Mouse (Mus musculus): ENCODE results near the gene Iqck. TPM values are rescaled to one million over a fixed set of nuclear protein-coding genes. Genes with fewer than 3 reads are reported as not detected.

Iqck gene
- 1 to 10 TPM; 2.8 to 5.7 (median 4.5) TPM for total RNA-seq (2022)

DNA sequence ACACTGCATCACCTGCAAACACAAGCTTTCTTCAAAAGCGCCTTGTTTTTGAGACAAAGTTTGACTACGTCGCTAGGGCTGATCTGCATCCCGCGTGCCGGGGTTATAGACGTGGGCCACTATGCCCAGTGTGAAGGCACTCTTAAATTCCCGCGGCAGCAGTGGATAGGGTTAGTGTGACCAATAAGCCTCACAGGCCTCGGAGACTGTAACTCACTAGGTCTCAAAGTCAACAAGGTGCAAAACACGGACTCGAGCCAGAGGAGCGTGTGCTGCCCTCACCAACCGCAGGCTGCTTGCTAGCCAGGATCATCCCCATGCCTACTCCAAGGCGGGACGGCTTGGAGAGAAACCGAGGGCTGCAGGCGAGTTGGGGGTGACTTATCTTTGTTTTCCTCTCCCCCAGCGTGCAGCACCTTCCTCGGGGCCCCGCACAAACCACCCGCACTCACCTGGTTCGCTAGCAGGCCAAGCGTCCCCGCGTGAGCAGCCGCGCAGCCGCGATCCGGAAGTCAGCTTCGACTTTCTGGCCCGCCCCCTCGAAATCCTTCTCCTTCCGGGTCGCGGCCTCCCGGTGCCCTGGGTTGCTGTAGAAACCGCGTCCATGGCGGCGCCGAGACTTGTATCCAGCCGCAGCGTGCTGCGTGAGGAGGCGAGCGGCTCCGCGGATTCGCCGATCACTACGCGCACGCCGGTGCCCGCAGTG lies at the start of gene Iqck:
Iqck (plus strand) TSS at position 582 of the 706 bp plus-strand sequence.
- peak; percentile 84 to 90 for DNase-seq (ENCODE audit: low spot score in 2 of 2)

DNA sequence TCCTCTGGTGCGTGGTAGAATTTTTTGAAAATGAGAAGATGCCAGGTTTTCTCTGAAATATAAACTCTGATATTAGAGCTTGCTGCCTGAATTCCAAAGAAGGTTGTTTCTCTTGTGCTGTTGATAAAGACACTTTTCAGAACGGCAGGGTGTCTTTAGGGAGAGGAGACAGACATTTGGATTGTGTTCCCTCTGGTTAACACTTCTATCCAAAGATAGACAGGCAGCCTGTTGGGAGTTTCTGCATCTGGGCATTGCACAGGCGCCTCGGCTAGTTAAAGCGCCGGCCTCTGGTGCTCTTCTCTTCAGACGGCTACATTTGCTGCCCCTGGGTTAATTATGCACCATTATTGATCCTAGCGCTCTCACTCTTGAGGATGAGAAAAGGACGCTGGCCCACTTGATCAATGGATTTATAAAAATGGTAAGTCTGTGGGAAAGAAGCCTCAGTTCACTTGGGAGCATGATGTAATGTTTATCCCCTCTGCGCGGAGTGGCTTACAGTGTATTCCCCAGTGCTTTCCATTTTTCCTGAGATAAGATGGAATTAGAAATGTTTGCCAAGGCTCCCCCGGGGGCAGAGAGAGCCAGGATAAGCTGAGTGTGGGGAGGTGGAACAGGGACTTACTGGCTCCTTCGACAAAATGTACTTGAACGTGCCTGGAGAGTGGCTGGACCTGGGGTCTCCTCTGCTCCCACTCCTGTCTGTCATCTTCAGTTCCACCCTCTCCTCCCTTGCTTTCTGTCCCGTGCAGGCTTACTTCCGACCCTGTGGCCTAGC lies 48.7 kb upstream of the Iqck start:
- DNase-seq (ENCODE audit: low spot score in 2 of 2) = no peak

DNA sequence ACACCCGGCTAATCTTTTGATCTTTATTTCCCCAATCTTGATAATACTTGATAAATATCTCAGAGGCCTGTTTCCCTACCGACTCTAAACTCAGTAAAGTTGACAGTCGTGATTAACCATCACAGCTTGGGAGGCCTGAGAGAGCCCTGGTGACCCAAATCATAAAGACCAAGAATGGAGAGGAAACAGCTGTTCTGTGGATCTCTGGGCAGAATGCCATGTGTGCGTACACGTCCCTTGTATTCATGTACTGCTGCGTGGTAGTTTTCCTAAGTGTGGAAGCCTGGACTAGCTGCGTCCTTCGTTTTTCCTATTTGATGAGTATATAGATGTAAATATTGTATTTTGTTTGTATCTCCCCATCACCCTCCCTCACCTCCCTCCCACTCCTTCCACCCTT lies 47.7 kb upstream of the Iqck start:
- DNase-seq (ENCODE audit: low spot score in 2 of 2) = no peak

DNA sequence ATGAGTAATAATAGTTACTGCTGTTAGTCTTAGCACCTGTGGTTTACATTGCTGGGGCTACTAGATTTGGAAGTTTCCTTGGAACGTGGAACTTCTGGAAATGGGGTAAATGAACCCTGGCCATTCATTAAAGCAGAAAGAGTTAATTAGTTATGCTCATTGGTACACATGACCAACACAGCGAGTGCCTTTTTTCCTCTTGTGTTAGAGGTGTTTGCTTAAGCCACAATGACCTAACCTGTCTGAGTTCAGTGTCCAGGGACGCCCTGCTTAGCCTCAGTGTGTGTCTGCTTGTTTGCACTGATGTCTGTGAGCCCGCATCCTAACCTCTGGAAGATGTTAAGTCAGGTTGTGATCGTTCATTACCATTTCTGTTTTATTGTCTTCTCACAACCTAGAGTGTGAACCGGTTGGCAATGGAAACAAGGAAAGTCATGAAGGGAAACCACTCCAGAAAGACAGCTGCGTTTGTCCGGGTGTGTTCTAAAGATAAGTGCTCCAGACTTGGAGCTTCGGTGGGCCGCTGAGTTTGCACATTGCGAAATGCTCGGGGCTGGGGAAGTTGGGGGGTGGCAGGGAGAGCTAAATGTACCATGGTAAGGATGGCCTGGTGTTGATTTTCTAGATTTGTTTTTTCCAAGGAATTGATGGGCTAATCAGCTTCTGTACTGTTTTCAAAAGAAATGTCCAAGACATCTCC lies 44.0 kb upstream of the Iqck start:
- no peak for DNase-seq (ENCODE audit: low spot score in 2 of 2)

DNA sequence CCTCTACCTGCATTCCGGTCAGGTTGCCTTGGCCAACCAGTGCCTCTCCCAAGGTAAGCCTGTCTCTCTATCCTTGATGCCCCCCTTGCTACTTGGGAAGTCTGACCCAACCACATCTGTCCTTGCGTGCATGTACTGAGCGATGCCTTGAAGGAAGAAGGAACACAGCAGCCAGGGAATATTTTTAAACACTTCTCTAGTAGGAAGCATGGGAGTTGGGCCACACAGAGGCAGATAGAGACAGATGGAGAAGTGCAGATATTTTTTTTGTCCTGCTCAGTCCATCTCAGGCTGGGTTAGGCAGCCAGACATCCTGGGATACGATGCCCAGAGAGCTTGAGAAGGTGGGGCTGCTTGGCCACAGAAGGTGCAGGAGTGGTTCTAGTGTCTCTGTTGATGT lies 42.0 kb upstream of the Iqck start:
- DNase-seq (ENCODE audit: low spot score in 2 of 2) = no peak

DNA sequence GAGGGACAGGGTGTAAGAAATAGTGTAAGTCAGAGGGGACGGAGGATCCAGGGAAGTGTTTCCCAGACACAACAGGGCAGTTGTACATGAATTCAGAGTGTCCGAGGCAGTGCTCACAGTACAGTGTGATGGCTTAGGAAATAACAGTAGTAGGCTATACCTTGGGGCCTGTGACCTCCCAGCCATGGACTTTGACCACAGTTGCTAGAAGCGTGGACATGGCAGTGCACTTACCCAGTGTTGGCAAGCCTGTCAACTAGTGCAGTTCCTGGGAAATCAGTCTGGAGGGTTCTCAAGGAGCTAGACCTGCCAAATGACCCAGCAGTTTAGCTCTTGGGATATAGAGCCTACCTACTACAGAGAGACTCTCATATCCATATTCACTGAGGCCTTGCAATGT lies 39.3 kb upstream of the Iqck start:
- DNase-seq (ENCODE audit: low spot score in 2 of 2) = no peak

DNA sequence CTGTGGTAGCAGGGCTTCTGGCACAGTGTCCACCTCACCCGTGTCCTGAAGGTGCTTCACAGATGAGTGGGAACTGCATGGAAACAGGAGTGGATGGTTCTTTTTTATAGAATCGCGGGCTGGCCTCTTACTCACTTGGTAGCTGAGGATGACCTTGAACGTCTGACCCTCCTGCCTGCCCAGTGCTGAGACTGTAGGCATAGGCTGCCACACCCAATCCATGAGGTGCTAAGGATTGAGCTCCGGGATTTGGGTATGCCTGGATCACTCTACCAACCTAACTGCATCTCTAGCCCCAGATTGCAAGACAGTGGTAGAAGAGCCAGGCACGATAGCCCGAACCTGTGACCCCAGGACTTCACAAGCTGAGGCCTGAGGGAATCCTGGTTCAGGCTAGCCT lies 37.8 kb upstream of the Iqck start:
- DNase-seq (ENCODE audit: low spot score in 2 of 2) = no peak

DNA sequence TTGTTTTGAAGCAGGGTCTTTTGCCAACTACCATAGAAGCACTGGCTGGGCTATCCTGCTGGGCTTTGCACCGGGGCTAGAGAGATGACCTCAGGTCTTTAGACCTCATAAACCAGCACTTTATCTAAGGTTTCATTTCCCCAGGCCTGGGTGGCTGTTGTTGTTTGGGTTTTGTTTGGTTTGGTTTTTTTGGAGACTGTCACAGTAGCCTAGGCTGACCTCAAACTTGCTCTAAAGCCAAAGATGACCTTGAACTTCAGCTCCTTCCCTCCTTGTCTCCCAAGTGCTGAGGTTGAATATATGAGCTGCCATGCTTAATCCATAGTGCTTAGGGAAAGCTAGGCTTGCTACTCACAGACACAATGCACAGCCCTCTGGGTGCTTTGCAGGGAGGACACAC lies 35.9 kb upstream of the Iqck start:
- DNase-seq (ENCODE audit: low spot score in 2 of 2) = no peak

DNA sequence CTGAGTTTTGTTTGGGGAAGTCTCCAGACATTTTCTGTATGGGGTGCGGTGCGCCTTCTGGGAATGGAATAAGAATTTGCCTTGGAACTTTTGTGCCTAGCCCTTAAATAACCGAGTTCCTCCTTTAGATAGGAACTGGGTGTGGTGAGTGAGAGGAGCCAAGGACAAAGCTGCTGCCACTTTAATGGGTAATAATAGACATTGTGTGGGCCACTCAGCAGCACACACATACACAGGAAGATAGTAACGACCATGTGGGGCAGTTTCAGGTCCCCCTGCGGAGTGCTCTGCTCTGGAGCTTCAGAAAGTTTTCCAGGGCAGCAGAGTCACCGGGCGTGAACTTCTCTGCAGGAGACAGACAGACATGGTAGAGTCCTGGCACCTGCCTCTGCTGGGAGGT lies 34.2 kb upstream of the Iqck start:
- DNase-seq (ENCODE audit: low spot score in 2 of 2) = no peak

DNA sequence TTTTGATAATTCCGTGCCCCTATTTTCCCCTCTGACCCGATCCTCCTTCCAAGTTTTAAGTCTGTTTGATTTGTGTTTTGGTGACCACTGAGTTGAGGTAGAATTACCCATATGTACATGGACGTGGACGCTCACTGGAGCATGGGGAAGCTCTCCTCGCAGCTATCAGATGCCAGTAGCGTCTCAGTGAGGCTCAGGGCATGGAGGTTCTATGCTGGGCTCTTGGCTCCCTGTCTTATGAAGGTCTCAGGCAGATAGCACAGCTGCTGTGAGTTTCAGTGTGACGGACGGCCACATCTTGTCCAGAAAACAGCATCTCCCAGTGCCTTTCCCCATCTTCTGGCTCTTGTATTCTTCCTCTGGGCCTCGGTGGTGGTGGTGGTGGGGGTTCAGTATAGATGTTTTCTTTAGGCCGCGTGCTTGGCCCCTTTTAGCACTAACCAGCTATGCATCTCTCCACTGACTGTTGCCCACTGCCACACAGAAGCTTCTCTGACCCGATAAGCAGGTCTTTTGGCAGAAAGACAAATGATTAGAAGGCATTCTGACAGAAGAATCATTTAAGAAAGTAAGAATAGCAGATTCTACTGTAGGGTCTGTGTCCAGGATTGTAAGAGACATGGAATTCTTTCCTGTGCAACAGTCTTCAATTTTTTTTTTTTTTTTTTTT lies 33.5 kb upstream of the Iqck start:
- no peak for DNase-seq (ENCODE audit: low spot score in 2 of 2)

DNA sequence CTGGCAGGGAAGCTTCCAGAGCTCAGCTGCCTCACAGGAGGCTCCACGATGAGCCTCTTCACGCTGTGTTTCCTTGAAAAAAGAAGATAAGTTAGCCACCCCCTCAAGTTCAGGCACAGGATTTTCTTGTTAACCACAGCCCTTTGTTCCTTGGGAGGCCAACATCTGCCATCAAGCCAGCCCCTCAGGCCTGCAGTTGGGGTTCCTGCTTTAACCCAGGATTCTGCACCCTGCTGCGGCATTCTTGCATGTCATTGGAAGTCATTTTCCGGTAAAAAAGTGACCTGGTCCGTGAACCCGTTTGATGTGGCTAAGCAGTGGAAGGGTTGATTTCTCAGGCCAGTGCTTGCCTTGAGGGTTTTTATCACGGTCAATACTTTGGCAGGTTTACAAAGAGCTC lies 31.1 kb upstream of the Iqck start:
- no peak for DNase-seq (ENCODE audit: low spot score in 2 of 2)

DNA sequence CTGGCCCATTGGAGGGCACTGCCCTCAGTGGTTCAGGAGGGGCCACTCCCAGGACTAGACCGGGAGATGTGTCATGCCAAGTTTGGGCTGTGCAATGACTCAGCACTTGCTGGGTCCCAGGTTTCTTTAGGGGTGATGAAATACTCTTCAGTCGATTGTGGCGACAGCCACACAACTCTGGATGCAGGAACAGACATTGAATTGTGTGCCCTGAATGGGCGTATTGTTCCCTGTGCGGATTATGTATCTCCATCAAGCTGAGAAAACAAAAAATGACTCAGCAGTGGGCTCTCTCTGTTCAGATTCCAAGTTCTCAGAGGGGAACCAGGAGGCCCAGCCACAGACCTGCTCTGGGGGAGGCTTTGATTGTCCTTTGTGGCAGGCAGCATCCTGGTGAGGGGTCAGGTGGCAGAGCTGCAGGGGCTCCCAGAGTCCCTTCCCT lies 27.6 kb upstream of the Iqck start:
- peak; percentile 25 to 31 for DNase-seq (ENCODE audit: low spot score in 2 of 2)

DNA sequence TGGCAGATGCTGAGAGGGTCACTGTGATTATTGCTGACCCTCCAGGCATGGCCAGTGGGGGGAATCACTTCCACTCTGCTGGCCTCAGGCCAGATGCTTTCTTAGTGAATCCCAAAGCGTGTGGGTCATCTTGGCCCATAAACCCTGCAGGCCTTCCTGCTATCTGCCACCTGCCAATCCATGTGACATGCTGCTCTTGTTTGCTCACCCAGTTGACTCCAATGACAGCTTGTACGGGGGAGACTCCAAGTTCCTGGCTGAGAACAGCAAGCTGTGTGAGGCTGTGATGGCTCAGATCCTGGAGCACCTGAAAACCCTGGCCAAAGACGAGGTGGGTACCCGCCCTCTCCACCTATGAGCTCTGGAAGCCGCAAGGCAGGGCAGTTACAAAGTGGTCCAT lies 17.7 kb upstream of the Iqck start:
- DNase-seq (ENCODE audit: low spot score in 2 of 2) = no peak

DNA sequence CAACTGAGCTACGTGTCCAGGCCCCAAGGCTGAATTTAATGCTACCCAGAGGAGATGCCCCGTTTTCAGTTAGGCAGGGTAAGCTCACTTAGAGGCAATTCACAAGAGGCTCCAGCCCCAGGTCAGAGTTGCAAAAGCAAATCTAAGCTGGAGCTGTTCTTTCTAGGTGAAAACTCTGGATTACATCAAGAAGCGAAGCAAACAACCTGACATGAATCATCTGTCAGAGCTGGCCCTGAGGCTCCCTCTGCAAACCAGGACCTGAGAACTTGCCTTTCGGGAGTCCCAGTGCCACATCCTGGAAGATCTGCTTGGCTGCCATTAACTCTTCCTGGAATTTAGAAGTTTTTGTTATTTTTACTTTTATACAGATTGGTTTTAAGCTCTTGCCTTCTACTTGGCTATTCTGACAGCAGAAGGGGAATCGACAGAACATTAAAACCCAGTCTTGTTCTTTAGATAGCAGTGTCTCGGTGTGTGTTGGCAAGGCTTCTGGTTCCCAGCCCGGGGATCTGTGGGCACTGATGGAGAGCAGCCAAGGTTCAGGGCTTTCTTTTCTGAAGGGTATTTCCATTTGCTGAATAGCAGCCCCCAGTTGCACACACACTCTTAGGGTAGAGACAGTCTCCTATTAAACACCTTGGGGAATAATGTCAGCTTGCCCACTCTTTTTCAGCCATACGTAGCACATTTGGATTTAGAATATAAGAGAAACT lies 14.4 kb upstream of the Iqck start:
- peak in 1 of 2 experiments; percentile 36 for DNase-seq (ENCODE audit: low spot score in 2 of 2)

DNA sequence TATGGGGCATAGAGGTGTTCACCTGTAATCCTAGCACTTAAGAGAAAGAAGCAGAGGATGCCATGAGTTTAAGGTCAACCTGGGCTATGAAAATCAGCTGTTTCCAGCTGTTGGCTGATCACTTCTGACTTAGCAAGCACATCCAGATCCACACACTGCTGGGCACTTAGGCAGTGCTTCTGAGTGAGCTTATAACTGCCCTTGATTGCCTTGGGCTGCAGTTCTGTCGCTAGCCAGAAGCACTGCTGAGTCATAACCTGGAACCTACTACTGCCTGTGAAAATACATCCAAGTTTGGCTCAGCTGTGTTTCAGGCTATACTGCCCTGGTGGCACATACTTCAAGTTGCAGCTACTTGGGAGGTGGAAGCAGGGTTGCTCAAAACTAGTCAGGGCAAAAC lies 13.8 kb upstream of the Iqck start:
- DNase-seq (ENCODE audit: low spot score in 2 of 2) = no peak

DNA sequence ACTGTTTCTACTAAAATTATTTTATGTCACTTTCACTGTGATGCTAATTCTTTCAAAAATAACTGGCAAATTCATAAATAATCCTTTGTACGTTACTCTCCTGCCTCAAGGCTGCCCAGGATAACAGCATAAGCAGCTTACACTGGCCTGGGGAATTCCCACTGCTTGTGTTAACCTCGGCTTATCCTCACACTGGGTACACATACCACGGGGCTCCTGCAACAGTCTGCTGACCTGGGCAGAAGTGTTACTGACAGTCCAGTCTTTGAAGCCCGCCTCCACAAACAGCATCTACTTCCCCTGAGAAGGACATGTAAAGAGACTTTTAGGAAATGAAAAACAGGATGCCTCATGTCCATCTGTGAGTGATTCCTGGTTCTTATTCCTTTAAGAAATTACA lies 12.6 kb upstream of the Iqck start:
- DNase-seq (ENCODE audit: low spot score in 2 of 2) = no peak

DNA sequence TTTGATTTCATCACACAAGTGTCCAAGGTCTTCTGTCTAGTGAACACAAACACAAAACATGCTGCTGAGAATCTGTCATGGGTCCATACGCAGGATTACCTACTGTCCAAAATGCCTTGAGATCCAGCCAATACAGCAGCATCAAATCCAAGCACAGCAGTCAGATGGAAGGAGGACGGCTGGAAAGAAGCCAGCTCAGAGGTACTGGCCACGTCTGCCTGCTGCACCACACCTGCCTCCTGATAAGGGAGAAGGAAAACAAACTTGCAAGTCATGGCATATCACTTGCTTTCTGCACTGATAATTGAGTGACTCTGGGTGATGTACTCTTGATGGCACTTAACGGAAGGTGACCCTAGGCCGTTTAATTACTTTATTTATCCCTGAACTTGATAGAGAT lies 10.4 kb upstream of the Iqck start:
- DNase-seq (ENCODE audit: low spot score in 2 of 2) = no peak

DNA sequence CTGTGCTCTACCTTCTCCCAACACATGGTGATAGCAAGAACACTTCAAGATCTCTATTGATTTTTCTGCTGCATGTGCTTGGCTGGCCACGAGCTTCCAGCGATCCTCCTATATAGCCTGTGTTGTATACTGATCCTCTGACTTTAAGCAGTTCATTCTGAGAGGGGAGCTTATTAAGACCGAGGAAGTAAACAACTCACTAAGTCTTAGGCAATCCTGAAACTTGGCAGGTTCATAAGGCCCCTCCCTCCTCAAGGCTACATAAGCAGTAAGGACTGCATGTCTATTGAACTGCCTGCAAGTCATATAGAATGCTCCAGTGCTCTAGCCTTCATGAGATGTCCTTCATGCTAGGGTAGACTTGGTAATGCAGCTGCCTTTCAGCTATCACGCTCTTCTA lies 9.2 kb upstream of the Iqck start:
- no peak for DNase-seq (ENCODE audit: low spot score in 2 of 2)

DNA sequence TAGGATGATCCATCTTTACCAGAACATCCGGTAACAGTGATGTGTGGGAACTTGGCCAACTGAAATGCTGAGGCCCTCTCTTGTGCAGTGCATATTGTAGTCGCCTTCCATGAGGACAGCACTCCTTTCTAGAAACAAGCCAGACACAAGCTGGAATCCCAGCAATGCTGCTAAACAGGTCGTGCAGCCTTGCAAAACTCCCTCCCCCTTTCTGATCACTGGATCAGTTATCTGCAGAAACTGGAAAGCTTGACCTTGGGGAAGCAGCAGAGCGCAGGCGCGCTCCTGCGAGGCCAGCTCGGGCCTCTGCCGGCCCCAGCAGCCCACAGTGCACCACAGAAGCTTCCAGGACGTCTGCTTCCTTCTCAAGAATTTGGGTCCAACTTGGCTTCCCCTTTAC lies 6.8 kb upstream of the Iqck start:
- no peak for DNase-seq (ENCODE audit: low spot score in 2 of 2)

DNA sequence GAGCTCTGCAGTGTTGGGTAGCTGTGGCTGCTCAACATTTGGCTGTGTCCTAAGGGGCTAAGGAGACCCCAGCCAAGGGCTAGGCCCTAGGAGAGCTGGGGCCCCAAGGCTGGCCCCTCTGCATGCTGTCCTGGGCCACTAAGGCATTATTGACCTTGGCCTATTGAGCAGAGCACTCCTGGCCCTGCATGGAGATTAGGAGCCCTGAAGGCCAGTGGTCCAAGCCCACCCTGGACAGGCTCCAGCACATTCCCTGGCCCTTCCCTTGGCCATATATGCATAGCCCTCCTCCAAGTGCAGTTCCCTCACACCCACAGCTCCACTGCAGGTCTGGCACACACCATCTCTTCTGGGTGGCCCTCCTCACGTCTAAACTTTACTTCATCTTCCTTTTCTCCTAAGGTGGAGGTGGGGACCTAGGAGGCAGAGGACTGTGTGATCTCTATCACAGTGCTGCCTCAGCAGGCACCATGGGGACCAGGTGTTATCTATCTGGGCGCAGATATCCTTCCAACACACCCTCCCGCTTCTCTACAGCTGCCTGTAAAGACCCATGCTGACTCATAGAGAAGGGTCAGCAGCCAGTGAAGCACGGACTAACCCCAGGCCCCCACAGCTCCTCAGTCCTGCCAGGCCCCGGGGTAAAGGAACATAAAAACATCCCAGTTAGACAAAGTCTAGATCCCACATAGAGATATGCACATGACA lies 5.9 kb upstream of the Iqck start:
- DNase-seq (ENCODE audit: low spot score in 2 of 2) = no peak
